Mouse (Mus musculus) embryonic facial prominence, embryonic 12.5 days (tissue): ENCODE data around the gene Cobll1. TPM values are rescaled to one million over a fixed set of nuclear protein-coding genes. Genes with fewer than 3 reads are reported as not detected.

ENCODE experiments used
- ATAC-seq: fragments of 200-750 bp; cut with Nextera tagmentation; 2 replicates; pipeline ENCODE4 v1.8.0; 2017; ENCODE audit not compliant: insufficient number of reproducible peaks, insufficient read depth, low FRiP score, low TSS enrichment
- H3K27ac ChIP-seq: fragments of 300-500 bp; sonication (generic); 2 replicates; pipeline ENCODE4 v1.5.1; 2016; ENCODE audit warnings: mild to moderate bottlenecking
- H3K27me3 ChIP-seq: fragments of 300-500 bp; sonication (generic); 2 replicates; pipeline ENCODE4 v1.6.1; 2016; ENCODE audit warnings: mild to moderate bottlenecking, moderate library complexity
- H3K36me3 ChIP-seq: fragments of 300-500 bp; sonication (generic); 2 replicates; pipeline ENCODE4 v1.6.1; 2016; ENCODE audit warnings: mild to moderate bottlenecking
- H3K4me1 ChIP-seq: fragments of 300-500 bp; sonication (generic); 2 replicates; pipeline ENCODE4 v1.6.1; 2016
- H3K4me2 ChIP-seq: fragments of 300-500 bp; sonication (generic); replicated peaks from 2 replicates; pipeline ENCODE4 v1.6.1; 2016; ENCODE audit warnings: mild to moderate bottlenecking, moderate library complexity
- H3K4me3 ChIP-seq: fragments of 300-500 bp; sonication (generic); 2 replicates; pipeline ENCODE4 v1.5.1; 2016; ENCODE audit warnings: mild to moderate bottlenecking
- H3K9ac ChIP-seq: fragments of 300-500 bp; sonication (generic); 2 replicates; pipeline ENCODE4 v1.6.1; 2016; ENCODE audit warnings: mild to moderate bottlenecking, moderate library complexity
- H3K9me3 ChIP-seq: fragments of 300-500 bp; sonication (generic); 2 replicates; pipeline ENCODE4 v1.6.1; 2016; ENCODE audit warnings: mild to moderate bottlenecking, moderate library complexity
- WGBS: fragments of 180-500 bp; shearing (Covaris S2); methylation state at CpG from one replicate; pipeline ENCODE4 v1.1.7; 2016; 5-methylcytosine and 5-hydroxymethylcytosine counted together
- polyA plus RNA-seq: library from polyadenylated mRNA; unstranded; fragments of >200 nt; fragmentation: Nextera tagmentation; extraction: Ambion mirVana; gene quantifications from 2 replicates; pipeline ENCODE4 v1.2.1, GENCODE M21; 2016

Gene Cobll1
- polyA plus RNA-seq, 1 experiment from 2014 or later, result 3.3 TPM

GRCm38 (mm10) chr2:65216163-65216562 lies 23.0 kb downstream of the Cobll1 start:
- H3K4me2 ChIP-seq, result no peak overlapping the region
- ATAC-seq, result no peak
- H3K4me1 ChIP-seq, result no peaks in the 10 kb centered on the region
- H3K9me3 ChIP-seq, result no peaks in the 10 kb centered on the region
- no peak overlapping the region for H3K9ac ChIP-seq
- H3K27me3 ChIP-seq, result no peaks in the 10 kb centered on the region
- H3K36me3 ChIP-seq, result no peaks in the 10 kb centered on the region
- H3K4me3 ChIP-seq, result no peak overlapping the region
- no peak overlapping the region for H3K27ac ChIP-seq

- Histone ChIP-seq H3K9ac (no peak overlapping the region), H3K4me3 (no peak overlapping the region), H3K4me2 (no peak overlapping the region), H3K27ac (no peak overlapping the region), H3K9me3 (no peaks in the 10 kb centered on the region), H3K27me3 (no peaks in the 10 kb centered on the region), H3K4me1 (no peaks in the 10 kb centered on the region), H3K36me3 (no peaks in the 10 kb centered on the region)
- ATAC-seq, result no peak
- 100% methylated on average over 1 of the region's 1 CpGs for WGBS
Observed at GRCm38 (mm10) chr2:65214556-65214955, 24.6 kb downstream of the Cobll1 start.

GRCm38 (mm10) chr2:65213675-65214074 lies 25.5 kb downstream of the Cobll1 start:
- WGBS, result 83% methylated on average over 3 of the region's 3 CpGs

GRCm38 (mm10) chr2:65211620-65212019 lies 27.6 kb downstream of the Cobll1 start:
- Histone ChIP-seq H3K36me3 (no peaks in the 10 kb centered on the region), H3K9me3 (no peaks in the 10 kb centered on the region), H3K9ac (no peak overlapping the region), H3K27me3 (no peaks in the 10 kb centered on the region), H3K4me1 (no peaks in the 10 kb centered on the region), H3K27ac (no peak overlapping the region), H3K4me3 (no peak overlapping the region), H3K4me2 (no peak overlapping the region)
- 88% methylated on average over 3 of the region's 3 CpGs for WGBS
- ATAC-seq, result no peak

More at GRCm38 (mm10) chr2:65213675-65214074, 25.5 kb downstream of the Cobll1 start:
- no peaks in the 10 kb centered on the region for H3K36me3 ChIP-seq
- no peaks in the 10 kb centered on the region for H3K9me3 ChIP-seq
- H3K9ac ChIP-seq, result no peak overlapping the region
- ATAC-seq, result no peak
- H3K27ac ChIP-seq, result no peak overlapping the region
- H3K4me3 ChIP-seq, result no peak overlapping the region
- H3K4me2 ChIP-seq, result no peak overlapping the region
- H3K4me1 ChIP-seq, result no peaks in the 10 kb centered on the region
- H3K27me3 ChIP-seq, result no peaks in the 10 kb centered on the region

- no peak overlapping the region for H3K9ac ChIP-seq
- no peak overlapping the region for H3K4me3 ChIP-seq
- H3K27ac ChIP-seq, result no peak overlapping the region
- H3K36me3 ChIP-seq, result no peaks in the 10 kb centered on the region
- H3K9me3 ChIP-seq, result no peaks in the 10 kb centered on the region
- no peak overlapping the region for H3K4me2 ChIP-seq
- ATAC-seq, result no peak
- H3K4me1 ChIP-seq, result no peaks in the 10 kb centered on the region
- H3K27me3 ChIP-seq, result no peaks in the 10 kb centered on the region
- 80% methylated on average over 2 of the region's 2 CpGs for WGBS
Observed at GRCm38 (mm10) chr2:65207750-65208149, 31.5 kb downstream of the Cobll1 start.

- H3K4me2 ChIP-seq, result no peak overlapping the region
- H3K9ac ChIP-seq, result no peak overlapping the region
- no peak overlapping the region for H3K27ac ChIP-seq
- H3K27me3 ChIP-seq, result no peaks in the 10 kb centered on the region
- no peaks in the 10 kb centered on the region for H3K4me1 ChIP-seq
- no peak overlapping the region for H3K4me3 ChIP-seq
- no peaks in the 10 kb centered on the region for H3K9me3 ChIP-seq
- no peaks in the 10 kb centered on the region for H3K36me3 ChIP-seq
- 38% methylated on average over 7 of the region's 7 CpGs for WGBS
- no peak for ATAC-seq
Observed at GRCm38 (mm10) chr2:65203699-65204098, 35.5 kb downstream of the Cobll1 start.

- H3K9ac ChIP-seq, result no peak overlapping the region
- no peak overlapping the region for H3K4me3 ChIP-seq
- H3K27me3 ChIP-seq, result no peaks in the 10 kb centered on the region
- H3K27ac ChIP-seq, result no peak overlapping the region
- 75% methylated on average over 9 of the region's 9 CpGs for WGBS
- H3K4me1 ChIP-seq, result no peaks in the 10 kb centered on the region
- no peak for ATAC-seq
- no peaks in the 10 kb centered on the region for H3K36me3 ChIP-seq
- no peaks in the 10 kb centered on the region for H3K9me3 ChIP-seq
- H3K4me2 ChIP-seq, result no peak overlapping the region
Observed at GRCm38 (mm10) chr2:65199706-65200105, 39.5 kb downstream of the Cobll1 start.

GRCm38 (mm10) chr2:65198605-65199004 lies 40.6 kb downstream of the Cobll1 start:
- WGBS, result 86% methylated on average over 3 of the region's 3 CpGs
- H3K27me3 ChIP-seq, result no peaks in the 10 kb centered on the region
- no peaks in the 10 kb centered on the region for H3K9me3 ChIP-seq

GRCm38 (mm10) chr2:65196994-65197393 lies 42.2 kb downstream of the Cobll1 start:
- Histone ChIP-seq H3K27ac (no peak overlapping the region), H3K4me3 (no peak overlapping the region), H3K4me2 (no peak overlapping the region), H3K36me3 (no peaks in the 10 kb centered on the region), H3K27me3 (no peaks in the 10 kb centered on the region), H3K9me3 (no peaks in the 10 kb centered on the region), H3K4me1 (no peaks in the 10 kb centered on the region), H3K9ac (no peak overlapping the region)
- no peak for ATAC-seq
- 90% methylated on average over 1 of the region's 1 CpGs for WGBS

More at GRCm38 (mm10) chr2:65198605-65199004, 40.6 kb downstream of the Cobll1 start:
- ATAC-seq, result no peak
- H3K36me3 ChIP-seq, result no peaks in the 10 kb centered on the region
- no peak overlapping the region for H3K4me2 ChIP-seq
- no peak overlapping the region for H3K9ac ChIP-seq
- H3K27ac ChIP-seq, result no peak overlapping the region
- H3K4me3 ChIP-seq, result no peak overlapping the region
- H3K4me1 ChIP-seq, result no peaks in the 10 kb centered on the region

GRCm38 (mm10) chr2:65195233-65196010 lies 43.8 kb downstream of the Cobll1 start:
- H3K27me3 ChIP-seq, result no peaks in the 10 kb centered on the region
- no peak overlapping the region for H3K4me2 ChIP-seq
- no peaks in the 10 kb centered on the region for H3K9me3 ChIP-seq
- 89% methylated on average over 9 of the region's 9 CpGs for WGBS
- H3K36me3 ChIP-seq, result no peaks in the 10 kb centered on the region
- H3K9ac ChIP-seq, result no peak overlapping the region
- no peak overlapping the region for H3K4me3 ChIP-seq
- H3K4me1 ChIP-seq, result no peaks in the 10 kb centered on the region
- no peak overlapping the region for H3K27ac ChIP-seq
- ATAC-seq, result no peak

- 72% methylated on average over 12 of the region's 12 CpGs for WGBS
- 0 out of 2 replicates have a peak, but pooled peaks cover 4% of the 10 kb centered on the region for H3K4me1 ChIP-seq
- no peak overlapping the region for H3K9ac ChIP-seq
- H3K27me3 ChIP-seq, result no peaks in the 10 kb centered on the region
- H3K9me3 ChIP-seq, result no peaks in the 10 kb centered on the region
- no peaks in the 10 kb centered on the region for H3K36me3 ChIP-seq
- H3K27ac ChIP-seq, result no peak overlapping the region
- H3K4me2 ChIP-seq, result no peak overlapping the region
- no peak for ATAC-seq
- H3K4me3 ChIP-seq, result no peak overlapping the region
Observed at GRCm38 (mm10) chr2:65193091-65193795, 46.0 kb downstream of the Cobll1 start.

- no peak overlapping the region for H3K4me2 ChIP-seq
- H3K4me3 ChIP-seq, result no peak overlapping the region
- 0 out of 2 replicates have a peak, but pooled peaks cover 5% of the 10 kb centered on the region for H3K4me1 ChIP-seq
- no peaks in the 10 kb centered on the region for H3K9me3 ChIP-seq
- no peak overlapping the region for H3K27ac ChIP-seq
- ATAC-seq, result no peak
- no peaks in the 10 kb centered on the region for H3K27me3 ChIP-seq
- no peak overlapping the region for H3K9ac ChIP-seq
- no peaks in the 10 kb centered on the region for H3K36me3 ChIP-seq
- 63% methylated on average over 7 of the region's 7 CpGs for WGBS
Observed at GRCm38 (mm10) chr2:65191398-65191797, 47.8 kb downstream of the Cobll1 start.
